11 mouse cellular contexts compared by ENCODE assay signal in the genomic region with DNA sequence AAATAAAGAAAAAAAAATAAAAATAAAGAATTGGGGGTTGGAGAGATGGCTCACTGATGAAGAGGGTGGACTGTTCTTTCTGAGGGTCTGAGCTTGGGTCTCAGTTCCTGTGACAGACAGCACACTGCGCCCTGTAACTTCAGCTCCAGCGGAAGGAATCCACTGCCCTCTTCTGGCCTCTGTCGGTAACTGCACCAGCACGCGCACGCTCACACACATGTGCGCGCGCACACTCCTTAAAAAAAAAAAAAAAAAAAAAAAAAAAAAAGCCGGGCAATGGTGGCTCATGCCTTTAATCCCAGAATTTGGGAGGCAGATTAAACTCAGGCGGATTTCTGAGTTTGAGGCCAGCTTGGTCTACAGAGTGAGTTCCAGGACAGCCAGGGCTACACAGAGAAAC. TPM values are rescaled to one million over a fixed set of nuclear protein-coding genes. Genes with fewer than 3 reads are reported as not detected.
DNase-seq lines count a peak whose midpoint lies in the region; ATAC-seq and TF ChIP-seq lines count a peak whose summit lies in the region.
"Had no signal": no experiment of that assay in that cellular context is flagged by ENCODE, and none has a peak within 500 bp of the region (broad histone marks: within the 10 kb centered on the region; RNA-seq: fewer than 3 reads in every experiment).

No protein-coding gene starts in this region.

- peak; percentile 49 for DNase-seq in heart, postnatal 4 days
- DNase-seq in heart, embryonic 10.5 days (ENCODE audit: low spot score) = no peak
- DNase-seq in thymus, postnatal 0 days (ENCODE audit: low spot score) = peak; percentile 54
- DNase-seq in thymus, adult 2 months = no peak
- peak; percentile 32 for DNase-seq in embryonic facial prominence, embryonic 11.5 days (ENCODE audit: low spot score)
- peak; percentile 59 for DNase-seq in testis, postnatal 10 days (ENCODE audit: low spot score)
- DNase-seq in urinary bladder, postnatal 4 days (ENCODE audit: low spot score in 2 of 2) = no peak
- DNase-seq in cerebellum, adult 18-20 months = no peak
- DNase-seq: lung, postnatal 14 days; right cerebral cortex, postnatal 25 days had no signal

- H3K9me3 ChIP-seq in heart, embryonic 10.5 days = no peaks in the 10 kb centered on the region
- H3K9me3 ChIP-seq in embryonic facial prominence, embryonic 11.5 days (replicated peaks; ENCODE audit: control insufficient read depth, low read length) = no peaks in the 10 kb centered on the region
- H3K9me3 ChIP-seq: embryonic facial prominence, embryonic 12.5 days had no signal

- 32% methylated on average over 11 of the region's 11 CpGs for WGBS in heart, embryonic 10.5 days
- WGBS in thymus, adult 2 months = 84% methylated on average over 11 of the region's 11 CpGs
- 46% methylated on average over 11 of the region's 11 CpGs for WGBS in embryonic facial prominence, embryonic 11.5 days

- no peak for TF ChIP-seq CTCF in thymus, adult 2 months (IDR thresholded peaks at IDR 0.05; ENCODE audit: borderline replicate concordance, control insufficient read depth, extremely low read depth, insufficient read depth, low read length, poor library complexity)

- no peak overlapping the region for H3K4me2 ChIP-seq in embryonic facial prominence, embryonic 11.5 days (ENCODE audit: low read depth, low read length)

- no peak overlapping the region for H3K9ac ChIP-seq in embryonic facial prominence, embryonic 11.5 days (replicated peaks; ENCODE audit: low read length)
- H3K9ac ChIP-seq: embryonic facial prominence, embryonic 12.5 days had no signal

- TF ChIP-seq POLR2A in thymus, adult 2 months (IDR thresholded peaks at IDR 0.05; ENCODE audit: control insufficient read depth, extremely low read depth, insufficient read depth, low read length, poor library complexity) = no peak

- no peak overlapping the region; the same call in 1 of the 2 replicates for H3K4me3 ChIP-seq in heart, embryonic 10.5 days
- H3K4me3 ChIP-seq in thymus, adult 2 months (ENCODE audit: control insufficient read depth, insufficient read depth, low read length) = no peak overlapping the region
- H3K4me3 ChIP-seq in embryonic facial prominence, embryonic 11.5 days (ENCODE audit: low read depth, low read length) = no peak overlapping the region
- H3K4me3 ChIP-seq: embryonic facial prominence, embryonic 12.5 days had no signal

- H3K27me3 ChIP-seq in heart, embryonic 10.5 days (ENCODE audit: insufficient read depth, poor library complexity, severe bottlenecking) = no peaks in the 10 kb centered on the region
- H3K27me3 ChIP-seq in thymus, adult 2 months (ENCODE audit: control insufficient read depth, insufficient read depth, low read length) = no peaks in the 10 kb centered on the region
- no peaks in the 10 kb centered on the region for H3K27me3 ChIP-seq in embryonic facial prominence, embryonic 11.5 days (ENCODE audit: control insufficient read depth, insufficient read depth, low read length)
- H3K27me3 ChIP-seq: embryonic facial prominence, embryonic 12.5 days had no signal

- no peak overlapping the region for H3K27ac ChIP-seq in heart, embryonic 10.5 days
- H3K27ac ChIP-seq in thymus, adult 2 months (ENCODE audit: control insufficient read depth, insufficient read depth, low read length) = no peak overlapping the region
- H3K27ac ChIP-seq in embryonic facial prominence, embryonic 11.5 days (replicated peaks; ENCODE audit: low read depth, low read length) = no peak overlapping the region
- H3K27ac ChIP-seq: embryonic facial prominence, embryonic 12.5 days had no signal

- H3K4me1 ChIP-seq in heart, embryonic 10.5 days = 0 out of 2 replicates have a peak, but pooled peaks cover 7% of the 10 kb centered on the region
- no peaks in the 10 kb centered on the region for H3K4me1 ChIP-seq in thymus, adult 2 months (replicated peaks; ENCODE audit: control insufficient read depth, insufficient read depth, low read length)
- H3K4me1 ChIP-seq in embryonic facial prominence, embryonic 11.5 days (ENCODE audit: control insufficient read depth, insufficient read depth, low read length) = no peaks in the 10 kb centered on the region
- H3K4me1 ChIP-seq: embryonic facial prominence, embryonic 12.5 days had no signal

- ATAC-seq in embryonic facial prominence, embryonic 11.5 days (replicated peaks; ENCODE audit: insufficient number of reproducible peaks, low FRiP score, low TSS enrichment, low read depth) = no peak

- no peaks in the 10 kb centered on the region for H3K36me3 ChIP-seq in heart, embryonic 10.5 days
- no peaks in the 10 kb centered on the region for H3K36me3 ChIP-seq in thymus, adult 2 months (ENCODE audit: control insufficient read depth, insufficient read depth, low read length)
- H3K36me3 ChIP-seq in embryonic facial prominence, embryonic 11.5 days (replicated peaks; ENCODE audit: control insufficient read depth, insufficient read depth, low read depth, low read length) = no peaks in the 10 kb centered on the region
- H3K36me3 ChIP-seq: embryonic facial prominence, embryonic 12.5 days had no signal

RNA-seq across cellular contexts. Expression of a gene that starts 24.4 kb away (rescaled TPM):
- total RNA-seq in heart, postnatal 4 days (2021) = 10 to 100 TPM; 12.2 to 13.3 TPM
- 24.7 and 30.7 TPM in 2 replicates for polyA plus RNA-seq in heart, embryonic 10.5 days (2016; fragmentation: Nextera tagmentation; extraction: Ambion mirVana)
- 33.8 and 35.0 TPM in 2 replicates for polyA plus RNA-seq in thymus, postnatal 0 days (2015; fragmentation: Nextera tagmentation; extraction: Ambion mirVana)
- polyA plus RNA-seq in thymus, adult 2 months (2012; rRNA removed) = 63.1 and 71.5 TPM in 2 replicates
- polyA plus RNA-seq in embryonic facial prominence, embryonic 11.5 days (2014; fragmentation: Nextera tagmentation; extraction: Ambion mirVana) = 42.1 and 44.0 TPM in 2 replicates

Comparison
In these comparisons a context has a peak if more than half of its experiments do, and no peak if none do; other contexts are left out.
1. DNase-seq: peak in heart, postnatal 4 days (single experiment), thymus, postnatal 0 days (single experiment), embryonic facial prominence, embryonic 11.5 days (single experiment) and testis, postnatal 10 days (single experiment); none in heart, embryonic 10.5 days (single experiment), thymus, adult 2 months (single experiment), urinary bladder, postnatal 4 days (0 of 2) and cerebellum, adult 18-20 months (0 of 2).